8 mouse cellular contexts compared by ENCODE assay signal in the genomic region with DNA sequence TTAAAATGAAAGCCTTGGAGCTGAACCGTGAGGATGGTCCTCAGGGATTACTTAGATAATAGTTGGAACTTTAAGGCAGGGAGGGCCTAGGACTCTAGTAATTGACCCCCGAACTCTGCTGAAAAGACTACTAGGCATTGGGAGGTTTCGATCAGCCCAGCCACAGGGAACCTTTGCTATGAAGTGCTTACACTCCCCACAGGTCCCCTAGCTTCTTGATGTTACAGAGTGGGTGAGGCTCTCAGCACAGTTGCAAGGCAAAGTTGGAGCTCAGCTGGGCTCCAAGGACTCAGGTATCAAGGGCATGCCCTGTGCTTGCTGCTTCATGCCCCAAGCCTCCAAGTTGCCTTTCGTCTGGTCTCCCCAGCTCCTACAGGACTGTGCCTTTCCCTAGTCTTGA. TPM values are rescaled to one million over a fixed set of nuclear protein-coding genes. Genes with fewer than 3 reads are reported as not detected.
A peak's percentile ranks its signal among the peaks of the same experiment; 100 is the strongest.
DNase-seq lines count a peak whose midpoint lies in the region; ATAC-seq and TF ChIP-seq lines count a peak whose summit lies in the region.

No protein-coding gene starts in this region.

- no peak for ATAC-seq in heart, embryonic 11.5 days (replicated peaks; ENCODE audit: insufficient number of reproducible peaks, low FRiP score, low TSS enrichment)
- ATAC-seq in hindbrain, embryonic 12.5 days (ENCODE audit: low FRiP score) = no peak

- peaks cover 46% of the 10 kb centered on the region for H3K79me2 ChIP-seq in MEL (ENCODE audit: control insufficient read depth, insufficient read depth, low read length, poor library complexity)

- peaks cover 39% of the 10 kb centered on the region for H3K4me1 ChIP-seq in heart, embryonic 11.5 days (ENCODE audit: control insufficient read depth, insufficient read depth, low read length)
- H3K4me1 ChIP-seq in MEL (ENCODE audit: control insufficient read depth in 1 of 2, insufficient read depth in 2 of 2, low read length in 2 of 2) = peaks cover 34 to 43% of the 10 kb centered on the region in 2 experiments
- peaks cover 38% of the 10 kb centered on the region for H3K4me1 ChIP-seq in hindbrain, embryonic 12.5 days
- H3K4me1 ChIP-seq in midbrain, embryonic 10.5 days = peaks cover 32% of the 10 kb centered on the region

- TF ChIP-seq RAD21 in MEL (IDR thresholded peaks at IDR 0.05; ENCODE audit: low read depth, low read length) = no peak

- TF ChIP-seq CTCF in MEL (IDR thresholded peaks at IDR 0.05 in 2 of 3, conservative IDR thresholded peaks at IDR 0.05 in 1 of 3; ENCODE audit: control insufficient read depth in 1 of 3, insufficient read depth in 1 of 3, low read depth in 2 of 3, low read length in 3 of 3, poor library complexity in 1 of 3, severe bottlenecking in 1 of 3) = no peak

- no peaks in the 10 kb centered on the region for H3K9me3 ChIP-seq in heart, embryonic 11.5 days (replicated peaks; ENCODE audit: control insufficient read depth, low read length)
- no peaks in the 10 kb centered on the region for H3K9me3 ChIP-seq in MEL (replicated peaks; ENCODE audit: insufficient read depth, low read length)
- no peaks in the 10 kb centered on the region for H3K9me3 ChIP-seq in hindbrain, embryonic 12.5 days (replicated peaks)
- no peaks in the 10 kb centered on the region for H3K9me3 ChIP-seq in midbrain, embryonic 10.5 days (replicated peaks)

- H3K4me3 ChIP-seq in heart, embryonic 11.5 days (ENCODE audit: low read depth, low read length) = peak overlapping the region; percentile 93
- H3K4me3 ChIP-seq in MEL (ENCODE audit: control insufficient read depth in 1 of 2, insufficient read depth in 1 of 2, low read depth in 2 of 2, low read length in 2 of 2) = peak overlapping the region; percentile 98 to 99
- H3K4me3 ChIP-seq in hindbrain, embryonic 12.5 days = peak overlapping the region; percentile 93
- peak overlapping the region; percentile 86 for H3K4me3 ChIP-seq in midbrain, embryonic 10.5 days

- H3K27me3 ChIP-seq in heart, embryonic 11.5 days (ENCODE audit: control insufficient read depth, insufficient read depth, low read length) = peaks cover 4% of the 10 kb centered on the region; the same call in 1 of the 2 replicates
- no peaks in the 10 kb centered on the region for H3K27me3 ChIP-seq in MEL (ENCODE audit: control insufficient read depth in 1 of 2, insufficient read depth in 2 of 2, low read length in 2 of 2)
- H3K27me3 ChIP-seq in hindbrain, embryonic 12.5 days = peaks cover 16% of the 10 kb centered on the region
- peaks cover 25% of the 10 kb centered on the region for H3K27me3 ChIP-seq in midbrain, embryonic 10.5 days (ENCODE audit: low read depth, poor library complexity, severe bottlenecking)

- peak overlapping the region; percentile 41 for H3K27ac ChIP-seq in heart, embryonic 11.5 days (ENCODE audit: low read depth, low read length)
- no peak overlapping the region for H3K27ac ChIP-seq in MEL (ENCODE audit: control insufficient read depth, low read depth, low read length)
- H3K27ac ChIP-seq in hindbrain, embryonic 12.5 days = no peak overlapping the region
- peak overlapping the region; percentile 99 for H3K27ac ChIP-seq in midbrain, embryonic 10.5 days (replicated peaks)

- peak overlapping the region; percentile 75 for H3K4me2 ChIP-seq in heart, embryonic 11.5 days
- peak overlapping the region; percentile 98 for H3K4me2 ChIP-seq in hindbrain, embryonic 12.5 days (replicated peaks)

- TF ChIP-seq POLR2A in MEL (IDR thresholded peaks at IDR 0.05; ENCODE audit: control insufficient read depth in 1 of 2, insufficient read depth in 1 of 2, low read depth in 1 of 2, low read length in 2 of 2, poor library complexity in 1 of 2) = no peak

- no peaks in the 10 kb centered on the region for H3K36me3 ChIP-seq in heart, embryonic 11.5 days (ENCODE audit: control insufficient read depth, insufficient read depth, low read length)
- H3K36me3 ChIP-seq in MEL (ENCODE audit: control insufficient read depth in 1 of 2, insufficient read depth in 2 of 2, low read length in 2 of 2) = peaks cover 2 to 49% of the 10 kb centered on the region in 2 experiments; a peak in 2 of 4 replicates
- H3K36me3 ChIP-seq in hindbrain, embryonic 12.5 days = no peaks in the 10 kb centered on the region
- H3K36me3 ChIP-seq in midbrain, embryonic 10.5 days = peaks cover 14% of the 10 kb centered on the region

- no peak for TF ChIP-seq EP300 in MEL (IDR thresholded peaks at IDR 0.05; ENCODE audit: low read depth in 1 of 2, low read length in 2 of 2)

- H3K9ac ChIP-seq in heart, embryonic 11.5 days (ENCODE audit: low read depth, low read length) = peak overlapping the region; percentile 100
- peak overlapping the region; percentile 99 for H3K9ac ChIP-seq in MEL (ENCODE audit: control insufficient read depth, low read depth, low read length, poor library complexity, severe bottlenecking)
- H3K9ac ChIP-seq in hindbrain, embryonic 12.5 days = peak overlapping the region; percentile 99

- 46% methylated on average over 4 of the region's 4 CpGs for whole genome bisulfite sequencing in heart, embryonic 11.5 days (ENCODE audit: insufficient replicate concordance)
- WGBS in hindbrain, embryonic 12.5 days = 40% methylated on average over 4 of the region's 4 CpGs
- 61% methylated on average over 4 of the region's 4 CpGs for WGBS in midbrain, embryonic 10.5 days

- DNase-seq in heart, adult 11 months = no peak
- DNase-seq in MEL (ENCODE audit: low read depth, low spot score) = peak; percentile 25
- no peak for DNase-seq in midbrain, embryonic 10.5 days (ENCODE audit: low spot score)
- DNase-seq in gastrocnemius, postnatal 36 days = no peak
- no peak for DNase-seq in gastrocnemius, adult 18-20 months (ENCODE audit: low spot score)
- no peak for DNase-seq in MN1 (ENCODE audit: low spot score)

- intact Hi-C loops in gastrocnemius, postnatal 36 days (cut with DNase I) = no loop called here

TF ChIP-seq in MEL, 35 proteins besides CTCF, POLR2A, EP300 and RAD21:
- TF ChIP-seq NRF1 (IDR thresholded peaks at IDR 0.05; ENCODE audit: insufficient read depth, low read depth, low read length, poor library complexity, severe bottlenecking) (no peak), RCOR1 (IDR thresholded peaks at IDR 0.05; ENCODE audit: low read depth, low read length) (no peak), ZKSCAN1 (IDR thresholded peaks at IDR 0.05; ENCODE audit: low read depth, low read length) (no peak), TBP (IDR thresholded peaks at IDR 0.05; ENCODE audit: low read depth, low read length) (no peak)

RNA-seq across cellular contexts. Expression of gene Pcgf3, which starts 1.4 kb away (rescaled TPM):
- 24.4 and 24.6 TPM in 2 replicates for polyA plus RNA-seq in heart, embryonic 11.5 days (2014; fragmentation: Nextera tagmentation; extraction: Ambion mirVana)
- 7.3 and 7.4 TPM in 2 replicates for total RNA-seq in MEL (2012; rRNA removed)
- 10 to 100 TPM in 1 of 2 experiments, not detected in 1; 26.4 TPM for polyA plus RNA-seq in MEL (2012; ENCODE audit: insufficient read depth in 1 of 2, insufficient read length in 2 of 2, low read depth in 1 of 2, low replicate concordance in 2 of 2, missing spikeins in 1 of 2)
- 39.5 and 42.6 TPM in 2 replicates for polyA plus RNA-seq in hindbrain, embryonic 12.5 days (2016; fragmentation: Nextera tagmentation; extraction: Ambion mirVana)
- polyA plus RNA-seq in midbrain, embryonic 10.5 days (2016; fragmentation: Nextera tagmentation; extraction: Ambion mirVana) = 21.2 and 27.8 TPM in 2 replicates
- total RNA-seq in gastrocnemius, postnatal 36 days (2021) = 10 to 100 TPM; 32.9 to 35.3 TPM
- total RNA-seq in gastrocnemius, adult 18-20 months (2021) = 10 to 100 TPM; 33.8 to 35.9 TPM

RNA-seq across cellular contexts. Expression of gene Mfsd7a, which starts 13.8 kb away (rescaled TPM):
- polyA plus RNA-seq in heart, embryonic 11.5 days (2014; fragmentation: Nextera tagmentation; extraction: Ambion mirVana) = 0.08 and 0.27 TPM in 2 replicates
- not detected in 2 replicates for total RNA-seq in MEL (2012; rRNA removed)
- not detected for polyA plus RNA-seq in MEL (2012; ENCODE audit: insufficient read depth in 1 of 2, insufficient read length in 2 of 2, low read depth in 1 of 2, low replicate concordance in 2 of 2, missing spikeins in 1 of 2)
- 0.12 and 0.13 TPM in 2 replicates for polyA plus RNA-seq in hindbrain, embryonic 12.5 days (2016; fragmentation: Nextera tagmentation; extraction: Ambion mirVana)
- polyA plus RNA-seq in midbrain, embryonic 10.5 days (2016; fragmentation: Nextera tagmentation; extraction: Ambion mirVana) = 0.11 and 0.16 TPM in 2 replicates
- total RNA-seq in gastrocnemius, postnatal 36 days (2021) = 1 to 10 TPM in 1 of 2 experiments, under 1 TPM in 1; 0.66 to 1.1 TPM
- 1 to 10 TPM in 1 of 2 experiments, under 1 TPM in 1; 0.84 to 1.7 TPM for total RNA-seq in gastrocnemius, adult 18-20 months (2021)

RNA-seq across cellular contexts. Expression of gene Atp5k, which starts 28.2 kb away (rescaled TPM):
- 756 and 781 TPM in 2 replicates for polyA plus RNA-seq in heart, embryonic 11.5 days (2014; fragmentation: Nextera tagmentation; extraction: Ambion mirVana)
- 793 and 801 TPM in 2 replicates for total RNA-seq in MEL (2012; rRNA removed)
- polyA plus RNA-seq in MEL (2012; ENCODE audit: insufficient read depth in 1 of 2, insufficient read length in 2 of 2, low read depth in 1 of 2, low replicate concordance in 2 of 2, missing spikeins in 1 of 2) = 100 to 1,000 TPM in 1 of 2 experiments, not detected in 1; 329 TPM
- 393 and 437 TPM in 2 replicates for polyA plus RNA-seq in hindbrain, embryonic 12.5 days (2016; fragmentation: Nextera tagmentation; extraction: Ambion mirVana)
- polyA plus RNA-seq in midbrain, embryonic 10.5 days (2016; fragmentation: Nextera tagmentation; extraction: Ambion mirVana) = 361 and 381 TPM in 2 replicates
- total RNA-seq in gastrocnemius, postnatal 36 days (2021) = 100 to 1,000 TPM; 675 to 775 TPM
- 100 to 1,000 TPM; 765 to 857 TPM for total RNA-seq in gastrocnemius, adult 18-20 months (2021)

Comparison
In these comparisons a context has a peak if more than half of its experiments do, and no peak if none do; other contexts are left out.
1. H3K27ac ChIP-seq: peak in heart, embryonic 11.5 days (single experiment) and midbrain, embryonic 10.5 days (single experiment); none in MEL (single experiment) and hindbrain, embryonic 12.5 days (single experiment).
2. Peak in every context shown above with its lines, with median percentiles within 50 percentile points of each other: H3K4me3 ChIP-seq and H3K9ac ChIP-seq.